Mouse (Mus musculus): ENCODE results near the gene Cdk2.
A peak's percentile ranks its signal among the peaks of the same experiment; 100 is the strongest.
"Not testable (repeated sequence)": the region's sequence is repeated elsewhere in the genome, so short reads cannot be mapped to it uniquely, and the experiment has no call there.

The Cdk2 gene

DNA sequence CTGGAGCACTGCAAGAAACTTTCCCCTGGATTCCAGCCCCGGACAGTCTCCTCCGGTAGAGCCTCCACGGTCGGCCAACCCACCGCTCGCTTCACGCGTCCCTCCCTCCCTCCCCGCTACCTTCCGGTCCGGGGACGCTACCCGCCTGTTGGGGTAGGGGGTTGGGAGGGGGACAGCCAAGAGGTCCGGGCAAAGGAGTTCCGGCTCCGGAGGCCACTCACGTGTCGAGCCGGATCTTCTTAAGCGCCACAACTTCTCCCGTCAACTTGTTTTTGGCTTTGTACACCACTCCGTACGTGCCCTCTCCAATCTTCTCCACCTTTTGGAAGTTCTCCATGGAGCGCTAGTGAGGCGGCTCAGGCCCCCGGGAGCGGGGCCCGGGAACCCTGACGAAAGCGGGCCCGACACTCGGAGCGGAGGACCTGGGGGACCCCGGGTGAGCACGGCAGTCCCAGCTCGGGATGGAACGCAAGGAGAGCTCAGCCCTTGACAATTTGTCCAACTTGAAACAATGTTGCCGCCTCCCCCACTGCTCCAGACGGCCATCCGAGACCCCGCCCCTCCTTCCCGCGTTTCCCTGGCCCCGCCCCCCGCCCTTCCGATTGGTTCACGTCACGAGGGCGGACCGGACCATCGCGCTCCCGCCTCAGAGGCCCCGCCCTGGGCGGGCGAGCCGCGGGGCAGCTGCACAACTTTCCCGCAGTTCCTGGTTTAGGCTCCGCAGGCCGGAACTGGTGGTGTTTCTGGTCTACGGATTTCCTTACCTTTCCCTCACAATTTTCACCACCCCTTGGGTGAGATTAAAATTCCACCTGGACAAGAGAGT lies at the start of gene Cdk2:
Cdk2 (minus strand) TSS at position 541 of the 826 bp plus-strand sequence.
- peak; percentile 99 for DNase-seq

DNA sequence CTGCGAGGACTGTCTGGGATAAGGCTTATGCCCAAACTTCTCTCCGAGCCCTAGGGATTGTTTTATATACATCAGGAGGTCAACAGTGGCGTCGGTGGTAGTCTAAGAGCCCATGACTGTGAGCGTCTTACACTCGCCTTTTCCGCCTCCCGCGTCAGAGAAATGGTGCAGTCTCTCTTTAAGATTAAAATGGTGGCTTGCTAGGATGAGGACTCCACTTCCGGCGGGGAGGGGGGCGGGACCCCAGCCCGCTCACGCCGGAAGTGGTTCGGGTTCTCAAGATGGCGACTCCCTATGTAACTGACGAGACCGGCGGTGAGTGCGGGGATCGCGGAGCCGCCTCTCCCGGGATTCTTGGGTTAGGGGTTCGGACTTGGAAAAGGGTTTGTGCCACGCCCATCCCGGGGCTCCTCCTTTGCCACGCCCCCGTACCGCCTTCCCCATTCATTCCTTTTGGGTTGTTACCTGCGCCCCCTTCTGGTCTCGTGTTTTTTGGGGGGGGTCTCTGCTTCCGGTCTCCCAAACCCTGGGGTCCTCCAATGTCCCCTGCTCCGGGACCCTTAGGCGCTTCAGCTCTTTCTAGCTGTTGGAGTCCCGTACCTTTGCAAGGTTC lies 43.5 kb upstream of the Cdk2 start:
- DNase-seq = peak; percentile 98

DNA sequence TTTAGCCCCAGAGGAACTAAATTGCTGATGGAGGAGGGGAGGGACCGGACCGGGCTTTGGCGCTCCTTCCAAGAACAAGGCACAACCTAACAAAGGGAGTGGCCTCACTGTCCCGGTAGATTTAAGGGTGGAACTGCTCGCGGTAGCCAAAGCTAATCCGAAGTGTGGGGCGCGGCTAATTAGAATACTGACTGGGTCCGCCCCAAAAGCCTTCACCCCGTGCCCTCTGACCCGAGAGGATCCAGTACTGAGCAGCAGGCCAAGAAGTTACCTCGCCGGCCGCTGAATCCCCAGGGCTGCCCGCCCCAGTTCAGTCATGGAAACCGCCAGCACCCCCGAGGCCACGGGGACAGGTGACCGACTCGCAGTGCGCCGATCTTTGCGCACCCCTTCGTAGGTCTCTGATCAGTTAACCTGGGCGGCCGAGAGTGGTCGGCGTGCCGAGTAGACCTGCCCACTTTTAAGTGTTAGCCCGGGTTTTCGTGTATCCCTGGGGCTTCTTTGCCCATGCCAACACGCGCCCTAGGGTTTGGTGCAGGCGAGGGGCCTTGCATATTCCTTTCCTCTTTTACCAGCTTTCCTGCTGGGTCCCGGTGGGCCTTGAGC lies 42.9 kb upstream of the Cdk2 start, which contains the start of gene Pym1:
Pym1 (plus strand) TSS at position 244 of the 606 bp plus-strand sequence.
- peak; percentile 99 for DNase-seq

DNA sequence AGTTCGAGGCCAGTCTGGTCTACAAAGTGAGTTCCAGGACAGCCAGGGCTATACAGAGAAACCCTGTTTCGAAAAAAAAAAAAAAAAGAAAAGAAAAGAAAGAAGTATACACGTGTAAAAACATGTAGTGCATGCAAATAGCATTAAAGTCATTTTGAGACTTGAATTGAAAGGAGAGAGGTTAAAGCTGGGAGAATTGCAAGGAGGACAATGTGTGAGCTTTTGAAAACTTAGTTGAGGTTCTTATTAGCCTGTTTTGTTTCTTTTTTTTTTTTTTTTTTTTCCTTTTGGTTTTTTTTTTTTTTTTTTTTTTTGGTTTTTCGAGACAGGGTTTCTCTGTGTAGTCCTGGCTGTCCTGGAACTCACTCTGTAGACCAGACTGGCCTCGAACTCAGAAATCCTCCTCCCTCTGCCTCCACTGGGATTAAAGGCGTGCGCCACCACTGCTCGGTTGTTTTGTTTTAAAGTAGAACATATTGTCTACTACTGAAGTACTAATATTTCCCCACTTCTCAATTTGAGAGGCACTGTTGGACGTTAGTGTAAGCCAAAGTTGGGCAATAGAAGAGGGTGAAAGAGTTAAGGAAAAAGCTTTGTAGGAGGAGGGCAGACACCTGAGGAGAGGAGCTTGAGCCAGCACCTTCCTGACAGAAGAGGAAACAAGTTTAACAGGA lies 42.3 kb upstream of the Cdk2 start:
- no peak for DNase-seq

DNA sequence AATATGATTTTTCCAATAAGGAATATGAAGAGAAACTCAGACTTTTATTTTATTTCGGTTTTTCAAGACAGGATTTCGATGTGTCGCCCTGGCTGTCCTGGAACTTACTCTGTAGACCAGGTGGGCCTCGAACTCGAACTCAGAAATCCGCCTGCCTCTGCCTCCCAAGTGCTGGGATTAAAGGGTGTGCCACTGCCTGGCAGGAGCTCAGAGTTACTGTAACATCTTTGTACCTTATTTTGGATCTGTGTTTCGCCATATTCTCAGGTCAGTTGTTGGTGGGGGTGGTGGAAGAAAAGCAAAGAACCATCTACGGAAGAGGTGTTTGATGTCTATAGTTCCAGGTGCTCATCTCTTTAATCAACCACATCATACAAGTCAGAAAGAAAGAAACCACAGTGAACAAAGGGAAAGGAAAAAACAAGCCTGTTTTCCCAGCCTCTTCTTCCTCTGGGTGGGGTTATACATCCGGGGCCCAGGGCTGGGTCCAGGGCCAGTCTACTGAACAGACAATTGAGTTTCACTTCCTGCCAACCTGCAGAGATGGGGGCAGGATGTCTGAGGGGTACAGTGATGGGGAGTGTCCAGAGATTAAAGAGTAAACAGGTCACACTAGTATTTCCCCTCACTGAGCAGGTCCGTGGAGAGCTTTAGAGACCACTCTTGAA lies 41.2 kb upstream of the Cdk2 start:
- DNase-seq = peak; percentile 97

DNA sequence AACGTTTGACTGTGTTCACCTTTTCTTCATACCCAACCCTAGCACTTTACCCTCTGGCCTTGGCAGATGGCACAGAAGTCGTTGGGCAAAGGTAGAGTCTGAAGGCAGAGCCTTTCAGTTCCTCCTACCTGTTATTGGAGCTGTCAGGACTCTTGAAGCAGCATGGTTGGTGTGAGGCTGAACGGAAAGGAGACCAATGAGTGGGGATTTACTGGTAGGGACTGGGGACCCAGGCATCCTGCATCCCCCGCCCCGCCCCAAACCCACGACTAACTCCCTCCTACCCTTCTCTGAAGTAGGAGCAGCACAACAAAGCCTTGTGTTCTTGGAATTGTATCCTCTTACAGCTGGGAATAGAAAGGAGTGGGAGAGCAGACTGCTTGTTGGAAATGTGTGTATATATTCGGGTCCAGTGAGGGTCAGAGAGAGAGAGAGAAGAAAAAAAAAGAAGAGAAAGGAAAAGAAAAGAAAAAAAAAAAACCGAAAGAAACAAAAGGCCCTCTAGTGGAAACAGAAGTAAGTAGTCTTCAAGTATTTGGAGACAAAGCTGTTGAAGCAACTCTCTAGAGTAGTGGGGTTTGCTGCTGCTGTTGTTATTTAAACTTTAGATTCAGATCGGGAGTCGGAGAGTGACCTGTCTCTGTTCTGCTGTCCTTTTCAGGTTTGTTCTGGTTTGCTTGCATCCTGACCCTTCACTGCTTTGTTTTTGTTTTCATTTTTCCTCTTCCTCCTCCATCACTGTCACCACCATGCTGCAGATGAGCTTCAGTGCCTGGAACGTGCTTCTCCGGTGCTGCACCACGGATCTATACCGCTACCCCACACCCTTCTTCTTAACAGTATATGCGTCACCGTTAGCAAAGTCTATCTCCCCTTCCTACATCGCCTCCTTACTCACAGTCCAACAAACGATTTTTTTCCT lies 40.1 kb upstream of the Cdk2 start, which contains the start of gene Dgka:
Dgka (minus strand) TSS at position 176 of the 922 bp plus-strand sequence.
- peak; percentile 93 for DNase-seq

DNA sequence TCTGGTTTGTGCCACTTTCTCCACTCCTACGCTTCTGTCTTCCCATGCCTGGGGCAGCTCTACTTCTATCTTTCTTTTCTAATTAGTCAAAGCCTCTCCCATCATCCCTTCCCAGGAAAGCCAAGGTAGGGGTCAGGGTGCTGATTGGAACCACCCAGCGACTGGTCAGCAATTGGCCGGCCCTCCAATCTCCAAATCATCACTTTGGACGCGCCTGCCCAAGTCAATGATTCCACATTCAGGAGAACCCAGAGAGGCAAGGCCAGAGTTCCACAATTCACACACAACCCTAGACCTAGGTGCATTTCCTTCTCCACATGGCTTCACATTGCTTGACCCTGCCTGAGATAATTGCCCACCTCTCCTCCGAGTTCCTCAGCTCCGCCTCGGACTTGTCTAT lies 39.4 kb upstream of the Cdk2 start:
- DNase-seq = no peak

DNA sequence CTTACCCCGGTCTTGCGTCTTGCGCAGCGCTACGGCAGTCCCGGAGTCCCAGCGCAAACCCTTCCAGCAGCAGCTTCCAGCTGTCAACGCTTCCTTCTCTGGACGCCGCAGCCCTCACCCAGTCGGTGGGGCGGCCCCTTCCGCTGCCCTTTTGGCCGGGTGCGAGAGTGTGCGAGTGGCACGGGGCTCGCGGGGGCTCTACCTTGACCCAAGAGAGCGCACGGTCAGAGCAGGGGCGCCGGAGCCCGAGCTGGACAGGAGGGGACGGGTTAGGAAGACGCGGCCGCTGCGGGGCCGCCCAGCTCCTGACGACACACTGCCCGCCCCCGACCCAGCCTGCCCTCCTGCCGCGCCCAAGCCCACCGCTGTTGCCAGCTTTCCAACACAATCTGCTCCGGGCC lies 39.0 kb upstream of the Cdk2 start:
- DNase-seq = peak; percentile 98

DNA sequence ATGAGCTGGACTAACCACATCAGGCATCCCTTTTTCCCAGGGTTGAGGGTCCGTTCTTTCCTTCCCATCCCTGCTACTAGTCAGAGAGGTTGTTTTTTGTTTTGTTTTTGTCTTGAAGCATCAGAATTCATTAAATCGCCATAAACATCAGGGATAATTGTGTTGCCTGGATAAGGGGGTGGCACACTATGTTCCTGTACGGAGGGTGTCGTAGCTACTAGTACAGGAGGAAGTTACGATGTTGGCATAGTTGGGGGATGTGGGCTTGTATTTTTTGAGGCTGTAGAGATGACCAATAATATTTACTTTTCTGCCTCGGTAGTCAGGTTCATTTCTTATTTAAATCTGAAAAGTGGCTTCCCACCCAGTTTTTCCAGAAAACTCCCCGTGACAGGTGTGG lies 38.4 kb upstream of the Cdk2 start:
- DNase-seq = no peak

DNA sequence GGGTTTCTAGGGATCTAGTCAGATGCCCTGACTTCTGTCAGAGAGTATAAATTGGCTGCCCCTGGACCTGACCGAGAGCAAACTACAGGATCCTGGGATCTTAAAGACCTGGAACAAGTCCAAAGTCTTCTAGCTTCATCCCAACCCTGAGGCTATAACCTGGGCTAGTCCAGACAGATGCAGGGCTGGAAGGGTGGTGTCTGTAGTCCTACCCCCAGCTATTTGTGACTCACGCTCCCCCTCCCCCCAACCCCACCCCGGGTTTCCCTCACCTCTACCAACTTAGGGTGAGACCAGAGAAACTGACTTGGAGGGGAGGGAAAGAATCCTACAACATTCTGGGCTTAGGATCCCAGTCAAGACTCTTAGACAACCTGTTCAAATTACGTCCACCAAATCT lies 37.8 kb upstream of the Cdk2 start:
- no peak for DNase-seq

DNA sequence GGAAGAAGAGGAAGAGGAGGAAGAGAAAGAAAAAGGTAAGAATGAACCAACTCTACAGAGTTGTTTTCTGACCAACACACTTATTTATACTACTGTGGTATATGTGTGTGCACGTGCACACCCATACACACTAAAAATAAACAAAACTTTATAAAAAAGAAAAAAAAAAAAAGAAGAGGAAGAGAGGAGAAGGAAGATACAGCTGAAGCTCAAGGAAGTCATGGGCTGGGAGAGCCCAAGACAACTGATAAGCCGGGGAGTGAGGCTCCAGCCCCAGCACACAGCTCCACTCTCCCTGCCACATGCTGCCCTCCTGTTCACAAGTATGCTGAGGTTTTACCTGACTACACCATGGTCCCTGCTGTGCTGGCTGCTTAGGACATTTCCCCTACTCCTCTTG lies 35.5 kb upstream of the Cdk2 start:
- no peak for DNase-seq

DNA sequence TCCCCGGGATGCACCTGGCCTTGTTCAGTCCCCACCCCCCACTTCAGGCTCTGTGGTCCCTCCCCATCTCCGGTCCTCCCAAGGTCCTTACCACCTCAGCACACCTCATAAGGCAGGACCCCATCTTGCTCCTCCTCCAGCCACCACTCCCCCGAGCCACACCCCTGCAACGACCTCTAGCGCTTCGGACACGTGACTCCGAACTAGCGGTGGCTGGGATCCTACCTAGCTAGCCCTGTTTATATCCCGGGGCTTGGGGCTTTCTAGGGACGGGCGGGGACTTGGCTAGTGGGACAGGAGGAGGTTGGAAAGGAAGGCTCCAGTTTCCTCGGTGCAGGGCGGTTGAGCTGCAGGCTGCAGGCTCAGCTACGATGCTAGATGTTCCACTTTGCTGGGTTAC lies 32.6 kb upstream of the Cdk2 start:
- no peak for DNase-seq

DNA sequence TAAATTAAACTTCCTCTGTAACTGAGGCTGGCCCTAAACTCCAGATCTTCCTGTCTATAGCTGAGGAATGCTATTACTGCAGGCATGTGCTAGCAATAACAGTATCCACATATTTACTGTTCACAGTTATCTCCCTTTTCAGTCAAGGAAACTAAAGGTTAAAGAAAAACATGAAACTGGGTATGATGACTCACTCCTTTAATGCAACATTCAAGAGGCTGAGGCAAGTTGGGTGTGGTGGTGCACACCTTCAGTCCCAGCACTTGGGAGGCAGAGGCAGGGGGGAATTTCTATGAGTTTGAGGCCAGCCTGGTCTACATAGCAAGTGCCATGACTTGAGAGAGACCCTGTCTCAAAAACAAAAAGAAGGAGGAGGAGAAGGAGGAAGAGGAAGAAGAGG lies 27.2 kb upstream of the Cdk2 start:
- DNase-seq = no peak

DNA sequence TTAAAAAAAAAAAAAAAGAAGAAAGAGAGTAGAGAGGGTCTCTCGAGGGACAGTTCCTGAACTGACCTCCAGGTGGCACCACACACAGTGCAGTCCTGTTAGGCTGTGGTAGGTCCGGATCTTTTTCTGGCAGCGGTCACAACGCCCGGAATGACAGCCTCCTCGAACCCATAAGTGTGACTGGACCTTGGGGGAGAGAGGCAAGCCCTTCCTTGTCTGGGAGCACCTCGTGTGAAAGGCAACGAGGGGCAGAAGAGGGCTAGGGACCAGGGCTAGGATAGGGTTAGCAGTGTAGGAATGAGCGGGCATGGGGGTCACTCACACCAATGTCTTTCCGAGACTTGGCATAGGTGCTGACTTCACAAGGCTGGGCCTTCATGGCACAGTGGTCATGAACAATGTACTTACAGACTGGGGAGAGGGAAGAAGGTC lies 26.2 kb upstream of the Cdk2 start:
- peak; percentile 95 for DNase-seq

DNA sequence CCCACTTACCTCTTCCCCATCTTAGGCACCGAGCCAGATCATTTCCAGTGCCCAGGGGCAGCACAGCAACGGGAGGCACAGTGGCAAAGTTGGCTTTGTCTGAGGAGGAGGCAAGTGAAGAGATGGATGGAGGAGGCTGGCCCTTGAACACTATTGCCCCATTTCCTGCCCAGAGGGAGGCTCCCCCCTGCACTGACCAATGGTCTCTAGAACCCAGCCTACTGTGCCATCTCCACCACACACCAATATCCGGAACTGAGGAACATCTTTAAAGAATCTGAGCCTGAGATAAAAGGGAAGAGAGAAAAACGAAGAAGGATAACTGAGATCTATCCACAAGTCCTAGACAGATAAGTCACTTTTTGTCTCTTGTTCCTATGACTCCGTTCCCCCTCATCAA lies 23.2 kb upstream of the Cdk2 start:
- DNase-seq = no peak

DNA sequence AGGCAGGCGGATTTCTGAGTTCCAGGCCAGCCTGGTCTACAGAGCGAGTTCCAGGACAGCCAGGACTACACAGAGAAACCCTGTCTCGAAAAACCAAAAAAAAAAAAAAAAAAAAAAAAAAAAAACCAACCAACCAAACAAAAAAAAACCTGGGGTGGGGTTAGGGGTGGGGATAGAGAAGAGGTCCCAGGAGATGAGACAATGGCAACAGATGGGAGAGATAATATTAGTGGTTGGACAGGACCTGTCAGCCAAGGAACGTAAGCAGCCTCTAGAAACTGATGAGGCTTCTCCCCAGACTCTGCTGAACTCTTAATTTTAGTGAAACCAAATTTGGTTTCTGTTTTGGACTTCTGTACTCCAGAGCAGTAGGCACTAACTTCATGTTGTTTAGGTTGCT lies 20.6 kb upstream of the Cdk2 start:
- not testable (repeated sequence) for DNase-seq

DNA sequence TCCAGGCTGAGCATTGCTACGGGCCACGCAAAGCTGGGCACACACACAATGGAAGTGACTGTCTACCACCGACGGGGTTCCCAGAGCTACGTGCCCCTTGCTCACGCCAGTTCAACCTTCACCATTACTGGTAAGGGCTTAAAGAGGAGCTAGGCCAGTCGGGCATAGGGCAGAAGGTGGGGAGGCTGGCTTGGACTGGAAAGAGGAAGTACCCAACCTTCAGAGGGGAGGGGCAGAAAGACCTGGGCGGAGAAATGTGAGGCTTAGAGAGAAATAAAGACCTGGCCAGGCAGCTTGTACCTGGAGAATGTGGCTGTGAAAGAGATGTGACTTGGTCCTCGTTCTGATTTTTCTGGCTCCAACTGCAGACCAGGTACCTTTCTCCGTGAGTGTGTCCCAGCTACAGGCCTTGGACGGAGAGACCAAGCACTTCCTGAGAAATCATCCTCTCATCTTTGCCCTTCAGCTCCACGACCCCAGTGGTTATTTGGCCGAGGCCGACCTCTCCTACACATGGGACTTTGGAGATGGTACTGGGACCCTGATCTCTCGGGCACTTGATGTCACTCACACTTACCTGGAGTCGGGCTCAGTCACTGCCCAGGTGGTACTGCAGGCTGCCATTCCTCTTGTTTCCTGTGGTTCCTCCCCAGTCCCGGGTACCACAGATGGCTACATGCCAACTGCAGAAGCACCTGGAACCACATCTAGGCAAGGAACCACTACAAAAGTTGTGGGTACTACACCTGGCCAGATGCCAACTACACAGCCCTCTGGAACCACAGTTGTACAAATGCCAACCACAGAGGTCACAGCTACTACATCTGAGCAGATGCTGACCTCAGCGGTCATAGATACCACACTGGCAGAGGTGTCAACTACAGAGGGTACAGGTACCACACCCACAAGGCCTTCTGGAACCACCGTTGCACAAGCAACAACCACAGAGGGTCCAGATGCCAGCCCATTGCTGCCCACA lies 11.0 kb upstream of the Cdk2 start:
- DNase-seq = no peak

DNA sequence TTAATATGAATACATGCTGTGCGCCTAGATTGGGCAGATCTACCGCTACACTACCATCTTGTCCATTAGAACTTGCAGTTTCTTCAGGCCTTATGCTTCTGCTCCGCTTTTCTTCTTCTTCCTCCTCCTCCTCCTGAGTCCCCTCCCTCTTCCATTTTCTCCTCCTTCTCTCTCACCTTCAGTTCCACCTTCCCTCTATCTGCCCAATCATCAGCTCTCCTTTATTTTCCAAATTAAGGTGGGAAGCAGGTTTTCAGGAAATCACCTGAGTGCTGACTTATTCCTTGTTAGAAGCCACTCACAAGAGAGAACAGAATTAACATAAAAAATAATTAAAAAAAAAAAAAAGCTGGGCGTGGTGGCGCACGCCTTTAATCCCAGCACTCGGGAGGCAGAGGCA lies 6.5 kb upstream of the Cdk2 start:
- DNase-seq = not testable (repeated sequence)

DNA sequence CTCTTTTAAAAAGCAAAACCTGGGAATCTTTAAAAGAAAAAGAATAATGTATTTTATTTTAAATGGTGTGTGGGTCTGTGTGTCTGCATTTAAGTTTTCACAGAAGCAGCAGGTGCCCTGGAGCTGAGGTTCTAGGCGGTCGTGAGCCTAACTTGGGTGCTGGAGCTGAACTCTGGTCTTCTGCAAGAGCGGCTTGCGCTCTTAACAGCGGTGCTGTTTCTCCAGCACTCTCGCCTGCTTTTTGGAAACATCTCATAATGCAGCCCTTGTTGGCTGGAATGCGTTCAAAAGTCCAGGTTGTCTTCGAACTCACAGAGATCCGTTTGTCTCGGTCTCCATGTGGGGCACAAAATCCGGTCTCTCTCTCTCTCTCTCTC lies 474 bp upstream of the Cdk2 start:
- DNase-seq = no peak

DNA sequence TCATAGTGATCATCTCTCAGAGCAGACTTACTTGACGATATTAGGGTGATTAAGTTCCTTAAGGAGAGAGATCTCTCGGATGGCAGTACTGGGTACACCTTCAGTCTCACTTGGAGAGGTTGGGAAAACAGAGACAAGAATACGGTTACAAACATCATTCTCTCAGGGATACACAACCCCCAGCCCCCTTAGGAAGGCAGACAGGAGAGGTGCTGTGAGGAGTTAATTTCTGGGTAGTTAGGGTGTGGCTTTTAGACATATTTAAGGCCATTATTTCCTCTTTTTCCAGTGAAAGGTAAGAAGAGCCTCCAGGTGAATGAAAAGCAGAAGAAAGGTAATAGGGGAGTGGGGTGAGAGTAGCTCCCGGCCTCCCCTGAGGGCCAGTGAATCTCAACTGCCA lies 936 bp downstream of the Cdk2 start, which contains the start of gene Pmel:
Pmel (plus strand) TSS at position 301 of the 400 bp plus-strand sequence.
- DNase-seq = no peak
